ENCODE assay signal across 21 mouse cellular contexts in the genomic region with DNA sequence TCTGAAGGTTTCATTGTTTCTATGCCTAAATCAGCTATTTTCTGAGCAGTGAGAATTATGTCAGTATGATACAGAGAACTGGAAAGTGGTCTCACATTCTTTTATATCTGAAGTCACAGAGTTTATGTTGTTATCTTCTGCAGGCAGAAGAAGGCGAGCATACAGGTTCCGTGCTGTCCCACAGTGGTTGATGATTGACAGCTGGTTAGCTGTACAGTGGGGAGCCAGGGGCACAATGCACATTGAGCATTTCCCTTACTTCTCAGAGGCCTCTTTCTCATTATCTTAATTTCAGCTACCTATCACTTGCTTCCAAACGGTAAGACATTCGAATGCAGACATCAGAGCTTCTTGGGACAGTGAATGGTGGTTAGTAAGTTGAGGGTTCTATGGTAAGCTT.
A peak's percentile ranks its signal among the peaks of the same experiment; 100 is the strongest.
DNase-seq lines count a peak whose midpoint lies in the region; ATAC-seq and TF ChIP-seq lines count a peak whose summit lies in the region.
"Had no signal": no experiment of that assay in that cellular context is flagged by ENCODE, and none has a peak within 500 bp of the region (broad histone marks: within the 10 kb centered on the region; RNA-seq: fewer than 3 reads in every experiment).

No protein-coding gene starts in this region.

- H3K36me3 ChIP-seq in liver, embryonic 11.5 days (ENCODE audit: control insufficient read depth, insufficient read depth, low read length) = no peaks in the 10 kb centered on the region
- H3K36me3 ChIP-seq in liver, postnatal 0 days (replicated peaks; ENCODE audit: insufficient read depth, low read length) = no peaks in the 10 kb centered on the region
- H3K36me3 ChIP-seq in MEL (ENCODE audit: control insufficient read depth in 1 of 2, insufficient read depth in 2 of 2, low read length in 2 of 2) = no peaks in the 10 kb centered on the region
- H3K36me3 ChIP-seq in liver, embryonic 13.5 days = no peaks in the 10 kb centered on the region
- H3K36me3 ChIP-seq: embryonic facial prominence, embryonic 13.5 days; forebrain, embryonic 12.5 days; heart, embryonic 13.5 days; hindbrain, embryonic 12.5 days had no signal

- H3K4me1 ChIP-seq in liver, embryonic 11.5 days (replicated peaks; ENCODE audit: control insufficient read depth, insufficient read depth, low read length) = peaks cover 4% of the 10 kb centered on the region; the same call in 1 of the 2 replicates
- H3K4me1 ChIP-seq in liver, postnatal 0 days (ENCODE audit: insufficient read depth) = peaks cover 4% of the 10 kb centered on the region; the same call in 1 of the 2 replicates
- H3K4me1 ChIP-seq in MEL (ENCODE audit: control insufficient read depth in 1 of 2, insufficient read depth in 2 of 2, low read length in 2 of 2) = peaks cover 0 to 3% of the 10 kb centered on the region in 2 experiments; a peak in 2 of 4 replicates
- H3K4me1 ChIP-seq in liver, embryonic 13.5 days (replicated peaks) = peaks cover 38% of the 10 kb centered on the region

- H3K27me3 ChIP-seq in liver, embryonic 11.5 days (replicated peaks; ENCODE audit: control insufficient read depth, insufficient read depth, low read length) = no peaks in the 10 kb centered on the region
- H3K27me3 ChIP-seq in liver, postnatal 0 days (ENCODE audit: insufficient read depth, low read length) = no peaks in the 10 kb centered on the region
- no peaks in the 10 kb centered on the region for H3K27me3 ChIP-seq in MEL (ENCODE audit: control insufficient read depth in 1 of 2, insufficient read depth in 2 of 2, low read length in 2 of 2)
- H3K27me3 ChIP-seq in liver, embryonic 13.5 days = no peaks in the 10 kb centered on the region
- H3K27me3 ChIP-seq: CH12.LX; embryonic facial prominence, embryonic 13.5 days; heart, embryonic 13.5 days; hindbrain, embryonic 12.5 days had no signal

- ATAC-seq in liver, embryonic 11.5 days (replicated peaks; ENCODE audit: low FRiP score) = peak; percentile 57
- ATAC-seq in liver, postnatal 0 days = no peak
- ATAC-seq in liver, embryonic 13.5 days (ENCODE audit: low read depth) = peak; percentile 64
- 0 out of 2 replicates have a peak, but pooled peaks have one; percentile 11 for ATAC-seq in megakaryocyte progenitor cell, adult 5-6 weeks (replicated peaks; ENCODE audit: poor library complexity)
- ATAC-seq: forebrain, embryonic 16.5 days; hindbrain, embryonic 16.5 days had no signal

- no peak overlapping the region for H3K4me3 ChIP-seq in liver, embryonic 11.5 days (ENCODE audit: low read depth, low read length)
- H3K4me3 ChIP-seq in liver, postnatal 0 days (ENCODE audit: low read depth, low read length) = no peak overlapping the region
- H3K4me3 ChIP-seq in MEL (ENCODE audit: control insufficient read depth in 1 of 2, insufficient read depth in 1 of 2, low read depth in 2 of 2, low read length in 2 of 2) = no peak overlapping the region
- no peak overlapping the region for H3K4me3 ChIP-seq in liver, embryonic 13.5 days (replicated peaks)
- H3K4me3 ChIP-seq: embryonic facial prominence, embryonic 13.5 days; forebrain, embryonic 12.5 days; heart, embryonic 13.5 days; hindbrain, embryonic 12.5 days had no signal

- TF ChIP-seq RAD21 in MEL (IDR thresholded peaks at IDR 0.05; ENCODE audit: low read depth, low read length) = no peak

- 44% methylated on average over 4 of the region's 4 CpGs for WGBS in liver, embryonic 11.5 days
- 36% methylated on average over 4 of the region's 4 CpGs for WGBS in liver, postnatal 0 days (ENCODE audit: insufficient replicate concordance)
- 15% methylated on average over 4 of the region's 4 CpGs for WGBS in liver, embryonic 13.5 days (ENCODE audit: insufficient replicate concordance)

- TF ChIP-seq POLR2A in MEL (IDR thresholded peaks at IDR 0.05; ENCODE audit: control insufficient read depth in 1 of 2, insufficient read depth in 1 of 2, low read depth in 1 of 2, low read length in 2 of 2, poor library complexity in 1 of 2) = no peak

- no peak for TF ChIP-seq EP300 in liver, postnatal 0 days (IDR thresholded peaks at IDR 0.05; ENCODE audit: low read depth)
- no peak for TF ChIP-seq EP300 in MEL (IDR thresholded peaks at IDR 0.05; ENCODE audit: low read depth in 1 of 2, low read length in 2 of 2)

- no peak overlapping the region for H3K4me2 ChIP-seq in liver, embryonic 11.5 days
- H3K4me2 ChIP-seq in liver, postnatal 0 days (ENCODE audit: low read depth, low read length) = no peak overlapping the region
- no peak overlapping the region for H3K4me2 ChIP-seq in liver, embryonic 13.5 days
- H3K4me2 ChIP-seq: embryonic facial prominence, embryonic 13.5 days; forebrain, embryonic 12.5 days; heart, embryonic 13.5 days; hindbrain, embryonic 12.5 days had no signal

- H3K27ac ChIP-seq in liver, embryonic 11.5 days (ENCODE audit: low read depth, low read length) = no peak overlapping the region
- H3K27ac ChIP-seq in liver, postnatal 0 days (ENCODE audit: low read depth) = no peak overlapping the region
- no peak overlapping the region for H3K27ac ChIP-seq in MEL (ENCODE audit: control insufficient read depth, low read depth, low read length)
- no peak overlapping the region for H3K27ac ChIP-seq in liver, embryonic 13.5 days
- H3K27ac ChIP-seq: embryonic facial prominence, embryonic 13.5 days; forebrain, embryonic 12.5 days; heart, embryonic 13.5 days; hindbrain, embryonic 12.5 days had no signal

- H3K9ac ChIP-seq in liver, embryonic 11.5 days (ENCODE audit: low read depth, low read length) = no peak overlapping the region
- H3K9ac ChIP-seq in liver, postnatal 0 days (replicated peaks) = no peak overlapping the region
- H3K9ac ChIP-seq in MEL (ENCODE audit: control insufficient read depth, low read depth, low read length, poor library complexity, severe bottlenecking) = no peak overlapping the region
- no peak overlapping the region for H3K9ac ChIP-seq in liver, embryonic 13.5 days
- H3K9ac ChIP-seq: embryonic facial prominence, embryonic 13.5 days; forebrain, embryonic 12.5 days; heart, embryonic 13.5 days; hindbrain, embryonic 12.5 days had no signal

- no peak for DNase-seq in liver, embryonic 11.5 days (ENCODE audit: low spot score)
- no peak for DNase-seq in liver, postnatal 0 days
- DNase-seq in MEL (ENCODE audit: low read depth, low spot score) = peak; percentile 19
- no peak for DNase-seq in liver, embryonic 13.5 days
- no peak for DNase-seq in adrenal gland, adult 18-20 months (ENCODE audit: low spot score in 2 of 2)
- no peak for DNase-seq in cerebellum, adult 11-12 months
- DNase-seq: adrenal gland, adult 8-10 months; adrenal gland, postnatal 36 days; cerebellum, adult 11 months; cerebellum, adult 9-10 months; cerebellum, postnatal 25 days; gastrocnemius, postnatal 10 days; heart, postnatal 36 days had no signal

- TF ChIP-seq CTCF in liver, postnatal 0 days (IDR thresholded peaks at IDR 0.05; ENCODE audit: low read depth) = no peak
- no peak for TF ChIP-seq CTCF in MEL (IDR thresholded peaks at IDR 0.05 in 2 of 3, conservative IDR thresholded peaks at IDR 0.05 in 1 of 3; ENCODE audit: control insufficient read depth in 1 of 3, insufficient read depth in 1 of 3, low read depth in 2 of 3, low read length in 3 of 3, poor library complexity in 1 of 3, severe bottlenecking in 1 of 3)

- no peaks in the 10 kb centered on the region for H3K79me2 ChIP-seq in MEL (ENCODE audit: control insufficient read depth, insufficient read depth, low read length, poor library complexity)

- no peaks in the 10 kb centered on the region for H3K9me3 ChIP-seq in liver, embryonic 11.5 days (ENCODE audit: control insufficient read depth, low read length)
- H3K9me3 ChIP-seq in liver, postnatal 0 days (ENCODE audit: low read length) = no peaks in the 10 kb centered on the region
- no peaks in the 10 kb centered on the region for H3K9me3 ChIP-seq in MEL (replicated peaks; ENCODE audit: insufficient read depth, low read length)
- no peaks in the 10 kb centered on the region for H3K9me3 ChIP-seq in liver, embryonic 13.5 days (replicated peaks)
- H3K9me3 ChIP-seq: embryonic facial prominence, embryonic 13.5 days; forebrain, embryonic 12.5 days; heart, embryonic 13.5 days; hindbrain, embryonic 12.5 days had no signal

TF ChIP-seq in MEL, 35 proteins besides CTCF, POLR2A, EP300 and RAD21:
- TF ChIP-seq BHLHE40 (IDR thresholded peaks at IDR 0.05; ENCODE audit: borderline replicate concordance, low read depth, low read length) = no peak
- no peak for TF ChIP-seq SMC3 (IDR thresholded peaks at IDR 0.05; ENCODE audit: low read depth, low read length)
- TF ChIP-seq JUND (IDR thresholded peaks at IDR 0.05; ENCODE audit: low read depth, low read length) = no peak
- TF ChIP-seq E2F4 (IDR thresholded peaks at IDR 0.05; ENCODE audit: borderline replicate concordance, low read depth, low read length) = no peak
- TF ChIP-seq ETS1 (IDR thresholded peaks at IDR 0.05; ENCODE audit: low read depth, low read length) = no peak
- TF ChIP-seq ZNF384 (IDR thresholded peaks at IDR 0.05; ENCODE audit: low read depth, low read length) = no peak
- TF ChIP-seq MEF2A (IDR thresholded peaks at IDR 0.05; ENCODE audit: extremely low read depth, insufficient replicate concordance, low read depth, low read length, poor library complexity, severe bottlenecking) = no peak
- no peak for TF ChIP-seq CHD1 (IDR thresholded peaks at IDR 0.05; ENCODE audit: low read depth, low read length)
- no peak for TF ChIP-seq UBTF (IDR thresholded peaks at IDR 0.05; ENCODE audit: borderline replicate concordance, insufficient read depth, low read depth, low read length)
- TF ChIP-seq MYC (IDR thresholded peaks at IDR 0.05; ENCODE audit: low read depth, low read length) = no peak
- no peak for TF ChIP-seq GABPA (IDR thresholded peaks at IDR 0.05; ENCODE audit: low read depth, low read length)
- TF ChIP-seq MXI1 (IDR thresholded peaks at IDR 0.05; ENCODE audit: low read depth, low read length) = no peak
- TF ChIP-seq ZKSCAN1 (IDR thresholded peaks at IDR 0.05; ENCODE audit: low read depth, low read length) = no peak
- no peak for TF ChIP-seq RCOR1 (IDR thresholded peaks at IDR 0.05; ENCODE audit: low read depth, low read length)
TF ChIP-seq in MEL: peak in this region for 0.
